Mouse (Mus musculus) adrenal gland, postnatal 10 days (tissue): ENCODE data around the gene Atp5e. TPM values are rescaled to one million over a fixed set of nuclear protein-coding genes. Genes with fewer than 3 reads are reported as not detected.

Source experiments
- DNase-seq: peaks from one replicate; pipeline ENCODE4 v3.0.0; 2021; ENCODE audit warnings: mixed read lengths
- long read RNA-seq, 2 experiments: library from polyadenylated mRNA; stranded (forward); transcript quantifications; one replicate each; pipeline ENCODE4 v2.0.0; 2021
- total RNA-seq, 2 experiments: library from RNA; stranded (reverse); gene quantifications; 2 replicates each; pipeline ENCODE4 v1.2.3; 2021

The Atp5e gene
- total RNA-seq, result 100 to 1,000 TPM; 569 to 676 TPM
- long read RNA-seq, experiment 1, transcript Atp5e-202 (2 exons, 1,697 nt), result minor isoform, 6 of 595 reads
- long read RNA-seq, experiment 1, transcript Atp5e-201 (3 exons, 421 nt), result major isoform, 579 of 595 reads
- long read RNA-seq, experiment 1, partial matches to known transcripts, result 6 of 595 reads
- long read RNA-seq, experiment 1, other reads (novel, unspliced or antisense), result 4 of 595 reads
- long read RNA-seq, experiment 2, transcript Atp5e-201 (3 exons, 421 nt), result major isoform, 548 of 554 reads
- long read RNA-seq, experiment 2, partial matches to known transcripts, result 3 of 554 reads
- long read RNA-seq, experiment 2, other reads (novel, unspliced or antisense), result 1 of 554 reads

DNA sequence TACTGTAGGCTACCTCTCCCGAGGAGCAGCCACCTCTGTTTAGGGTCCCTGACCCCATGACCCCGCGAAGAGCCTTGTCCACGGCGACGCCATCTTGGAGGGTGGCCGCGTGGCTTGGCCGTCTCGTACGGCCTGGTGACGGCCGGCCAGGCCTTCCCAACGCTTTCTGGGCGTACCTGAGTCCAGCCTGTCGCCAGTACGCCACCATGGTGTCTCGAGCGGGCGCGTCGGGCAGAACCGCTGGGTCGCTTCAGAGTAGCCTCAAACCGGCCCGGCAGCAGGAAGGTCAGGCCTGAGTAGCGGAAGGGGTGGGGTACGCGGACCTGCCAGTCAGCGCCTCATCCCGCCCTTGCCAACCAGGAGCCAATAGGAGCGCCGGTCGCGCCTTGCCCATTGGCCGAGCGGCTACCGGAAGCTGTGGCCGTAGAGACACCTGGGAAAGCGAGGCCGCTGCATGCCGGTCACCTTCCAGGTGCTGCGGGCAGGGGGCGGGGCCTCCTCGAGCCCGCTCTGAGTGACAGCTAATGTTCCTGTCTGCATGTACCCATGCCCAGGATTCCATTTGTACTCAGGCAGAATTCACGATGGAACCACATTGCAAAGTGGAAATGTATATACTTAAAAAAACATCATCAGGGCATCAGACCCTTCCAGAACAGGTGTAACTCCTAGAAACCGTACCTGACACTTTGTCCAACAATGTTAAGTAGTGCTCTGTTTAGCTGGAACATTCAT is at the start of gene Atp5e:
Atp5e (minus strand) TSS at position 317 of the 735 bp plus-strand sequence.
- DNase-seq, result peak; percentile 97

GRCm38 (mm10) chr2:174509825-174510224 is 45.9 kb upstream of the Atp5e start:
- DNase-seq, result no peak

DNA sequence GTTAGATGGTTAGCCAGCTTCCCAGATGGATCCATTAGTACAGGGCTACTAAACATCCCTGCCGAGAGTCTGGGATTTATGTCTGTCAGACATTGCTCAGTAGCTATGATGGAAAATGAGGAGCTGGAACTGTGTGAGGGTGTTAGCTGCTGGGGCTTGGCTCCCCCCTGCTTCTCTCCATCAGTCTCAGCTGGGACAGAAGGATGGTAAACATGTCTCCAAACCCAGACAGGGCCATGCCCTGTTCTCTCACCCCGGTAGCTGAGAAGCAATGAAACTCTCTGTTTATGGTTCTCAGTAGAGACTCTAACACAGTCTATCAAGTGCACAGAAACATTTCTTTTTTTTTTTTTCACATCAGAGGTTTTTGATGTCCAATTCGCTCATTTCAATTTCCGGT is 44.1 kb upstream of the Atp5e start:
- DNase-seq, result no peak

- DNase-seq, result peak; percentile 37
Observed at GRCm38 (mm10) chr2:174502831-174503460, 39.0 kb upstream of the Atp5e start.

DNA sequence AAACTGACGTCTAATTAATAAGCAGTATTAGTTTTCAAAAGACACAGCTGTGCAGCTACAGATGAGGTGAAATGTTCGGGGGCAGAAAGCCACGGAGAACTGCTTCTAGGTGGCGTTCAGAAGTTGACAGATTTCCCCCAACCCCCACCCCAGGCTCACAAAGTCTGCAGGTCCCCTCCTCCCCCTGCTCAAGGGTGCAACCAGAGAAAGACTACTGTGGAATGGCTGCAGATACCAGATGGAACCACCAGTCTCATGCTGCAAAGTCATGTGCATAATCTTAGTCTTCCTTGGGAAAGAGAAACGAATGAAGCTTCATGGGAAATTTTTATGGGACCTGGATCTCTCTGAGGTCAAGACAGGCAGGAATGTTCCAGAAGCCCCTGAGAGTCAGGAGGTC is 38.4 kb upstream of the Atp5e start:
- DNase-seq, result no peak

GRCm38 (mm10) chr2:174501517-174501916 is 37.6 kb upstream of the Atp5e start:
- no peak for DNase-seq

DNA sequence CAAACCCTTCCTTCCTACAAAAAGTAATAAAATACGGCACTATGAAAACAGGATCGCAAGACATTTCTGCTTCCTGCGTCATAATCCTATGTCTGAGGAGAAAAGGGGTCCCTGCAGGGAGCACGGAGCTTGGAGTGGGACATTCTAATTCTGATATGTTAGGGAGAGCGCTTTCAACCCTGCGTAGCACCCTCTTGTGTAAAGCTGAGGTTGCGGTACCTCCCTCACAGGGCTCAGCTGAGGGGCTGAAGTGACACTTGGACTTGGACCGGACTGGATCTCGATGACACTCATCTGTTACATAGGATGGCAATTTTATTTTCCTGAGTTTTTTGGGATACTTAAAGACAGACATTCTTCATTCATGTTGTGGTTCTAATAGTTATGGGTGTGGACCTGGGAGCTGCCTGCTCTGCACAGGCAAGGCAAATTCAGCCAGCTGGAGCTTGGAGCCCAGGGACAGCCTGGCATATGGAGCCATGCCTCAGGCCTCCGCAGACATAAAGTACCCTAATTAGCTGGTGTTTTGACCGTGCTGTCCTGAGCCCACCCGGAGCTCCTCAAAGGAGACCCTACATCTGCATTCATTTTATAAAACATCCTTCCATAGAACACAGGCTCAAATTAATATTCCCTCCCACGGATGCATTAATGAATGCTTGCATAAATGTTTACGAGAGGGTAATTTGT is 37.1 kb upstream of the Atp5e start:
- DNase-seq, result no peak

DNA sequence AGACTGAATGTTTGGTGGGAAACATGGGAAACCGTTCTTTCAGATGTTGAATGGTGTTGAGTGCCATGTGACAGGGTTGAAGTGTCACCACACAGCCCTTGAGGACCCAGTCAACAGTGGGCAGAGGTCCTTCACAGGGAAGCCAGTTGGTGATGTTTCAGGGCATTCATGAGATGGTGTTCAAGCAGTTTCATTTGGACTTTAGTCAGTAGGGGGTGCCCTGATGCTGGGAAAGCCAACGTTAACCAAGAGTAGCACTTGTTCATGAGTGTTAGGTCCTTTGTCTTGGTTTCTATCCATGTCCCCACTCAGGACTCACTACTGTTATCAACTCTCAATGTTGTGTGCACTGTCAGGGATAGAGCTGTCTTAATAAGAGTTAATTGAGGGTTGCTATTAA is 29.0 kb upstream of the Atp5e start:
- DNase-seq, result peak; percentile 38

DNA sequence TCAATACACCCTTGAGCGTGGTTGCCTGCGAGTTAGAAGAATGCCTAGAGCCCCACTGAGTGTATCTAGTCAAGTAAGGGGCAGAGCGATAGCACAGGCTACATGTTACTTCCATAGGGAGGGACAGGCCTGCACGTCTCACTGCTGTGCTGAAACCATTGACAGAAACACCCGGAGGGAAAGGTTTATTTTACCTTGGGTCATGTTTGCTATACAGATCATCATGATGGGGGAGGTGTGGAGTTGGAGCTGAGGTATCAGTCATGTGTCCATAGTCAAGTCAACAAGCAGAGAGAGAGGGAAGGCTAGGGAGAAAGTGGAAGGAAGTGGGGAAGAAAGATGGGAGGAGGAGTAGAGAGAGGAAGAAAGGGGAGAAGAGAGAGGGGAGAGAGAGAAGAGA is 23.1 kb upstream of the Atp5e start:
- DNase-seq, result no peak

- no peak for DNase-seq
Observed at GRCm38 (mm10) chr2:174478746-174479145, 14.8 kb upstream of the Atp5e start.

DNA sequence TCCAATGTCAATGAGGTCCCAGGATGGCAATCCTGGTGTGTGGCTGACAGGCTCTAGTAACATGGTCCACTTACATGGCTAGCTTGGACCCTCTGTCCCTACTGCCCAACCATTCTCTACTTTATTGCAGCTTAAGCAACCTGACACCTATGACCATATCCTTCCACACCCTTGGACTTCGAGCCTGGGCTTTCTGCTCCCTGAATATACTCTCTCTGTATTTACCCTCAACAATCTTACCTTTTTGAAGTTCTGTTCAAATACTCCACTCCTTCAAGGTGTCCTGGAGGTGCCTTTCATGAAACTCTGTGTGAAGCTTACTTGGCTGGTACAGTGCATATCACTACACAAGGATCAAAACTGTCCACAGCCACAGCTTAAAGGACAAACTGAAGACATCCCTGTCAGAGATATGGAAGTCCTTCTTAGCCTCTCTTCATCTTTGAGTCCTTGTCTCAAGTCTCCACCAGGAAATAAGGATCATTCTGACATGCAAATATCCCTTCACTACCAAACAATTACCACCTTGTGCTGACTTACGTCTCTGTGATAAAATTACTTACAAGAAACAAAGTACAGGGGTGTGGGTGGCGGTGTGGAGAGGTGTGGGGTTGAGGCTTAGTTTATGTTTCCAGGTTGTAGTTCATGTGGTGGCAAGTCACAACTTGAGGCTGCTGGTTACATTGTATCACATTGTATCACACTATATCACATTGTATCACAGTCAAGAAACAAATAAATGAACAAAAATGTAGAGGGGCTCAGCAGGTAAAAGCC is 13.8 kb upstream of the Atp5e start:
- DNase-seq, result no peak

DNA sequence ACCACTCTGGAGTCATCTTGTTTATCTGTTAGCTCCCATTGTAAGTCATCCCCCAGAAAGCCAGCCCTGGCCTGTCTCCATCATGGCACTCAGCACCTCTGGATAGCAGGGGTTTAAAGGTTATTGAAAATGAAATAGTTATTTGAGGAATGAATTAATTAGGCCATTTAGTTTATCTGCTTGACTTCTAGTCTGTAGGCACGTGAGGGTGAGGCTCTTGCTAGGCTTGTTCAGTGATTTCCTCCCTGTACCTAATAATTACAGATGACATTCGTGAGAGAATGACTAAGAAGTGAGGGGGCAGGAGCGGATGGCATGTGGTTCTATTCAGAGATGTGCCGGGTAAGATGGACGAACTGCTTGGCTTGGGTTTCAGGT is 9.6 kb upstream of the Atp5e start:
- no peak for DNase-seq

DNA sequence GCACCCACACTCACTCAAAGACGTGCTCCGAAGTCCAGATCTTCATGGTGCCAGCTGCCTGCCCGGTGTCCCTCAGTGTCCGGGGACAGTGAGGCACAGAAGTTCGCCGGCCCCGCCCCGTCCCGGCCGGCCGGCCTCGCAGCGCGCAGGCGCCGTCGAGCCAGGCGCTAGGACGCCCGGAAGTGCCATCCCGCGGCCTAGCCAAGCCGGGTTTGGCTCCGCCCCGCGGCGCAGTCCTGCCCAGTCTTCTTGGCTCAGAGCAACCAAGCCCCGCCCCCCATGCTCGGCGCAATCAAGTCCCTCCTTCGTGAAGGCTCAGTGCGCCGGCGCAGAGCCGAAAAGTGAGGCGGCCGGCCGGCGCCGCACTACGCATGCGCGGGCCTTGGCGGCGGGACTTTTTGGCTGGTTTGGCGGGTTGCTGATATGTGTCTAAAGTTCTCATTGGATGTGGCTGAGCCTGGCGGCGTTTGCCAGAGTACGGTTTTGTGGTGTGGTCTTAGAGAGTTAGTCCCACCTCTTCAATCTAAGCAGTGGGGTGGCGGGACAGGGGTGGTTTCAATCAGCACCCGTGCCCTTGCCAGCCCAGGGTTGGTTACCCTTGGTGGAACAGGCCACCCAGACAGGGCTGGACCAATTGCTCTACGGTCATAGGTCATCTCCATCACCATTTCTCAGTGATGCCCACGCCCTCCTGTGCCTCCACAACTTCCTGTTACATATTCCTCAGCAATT is 9.1 kb upstream of the Atp5e start, which contains the start of gene Prelid3b:
Prelid3b (minus strand) TSS at position 264 of the 732 bp plus-strand sequence.
- DNase-seq, result peak; percentile 100

- DNase-seq, result no peak
Observed at GRCm38 (mm10) chr2:174472407-174472806, 8.5 kb upstream of the Atp5e start.

DNA sequence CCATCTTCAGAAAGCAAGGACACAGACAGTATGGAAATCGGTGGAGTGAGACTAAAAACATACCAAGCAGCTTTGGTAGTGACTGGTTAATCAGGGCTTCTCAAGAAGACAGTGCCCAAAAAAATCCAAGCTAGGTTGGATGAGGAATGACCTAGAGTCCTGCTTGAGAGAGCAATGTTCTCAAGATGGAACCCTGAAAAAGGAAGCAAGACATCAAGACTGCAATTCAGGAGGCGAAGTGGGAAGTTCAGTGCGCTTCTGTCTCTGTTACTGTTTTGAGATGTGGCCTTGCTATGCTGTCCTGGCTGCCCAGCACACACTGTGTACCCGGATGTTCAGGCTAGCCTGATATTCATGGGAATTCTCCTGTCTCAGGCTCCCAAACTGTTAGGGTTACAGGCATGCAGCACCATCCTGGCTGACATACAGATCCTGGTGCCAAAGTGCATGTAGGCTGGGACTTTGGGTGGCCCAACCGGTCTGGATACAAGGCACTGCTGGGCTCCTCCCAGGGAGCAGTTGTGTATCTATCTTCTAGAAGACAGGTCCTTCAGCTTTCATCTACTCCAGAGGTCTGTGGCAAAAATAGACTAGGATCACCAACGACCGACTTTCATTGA is 7.0 kb upstream of the Atp5e start:
- peak; percentile 44 for DNase-seq

DNA sequence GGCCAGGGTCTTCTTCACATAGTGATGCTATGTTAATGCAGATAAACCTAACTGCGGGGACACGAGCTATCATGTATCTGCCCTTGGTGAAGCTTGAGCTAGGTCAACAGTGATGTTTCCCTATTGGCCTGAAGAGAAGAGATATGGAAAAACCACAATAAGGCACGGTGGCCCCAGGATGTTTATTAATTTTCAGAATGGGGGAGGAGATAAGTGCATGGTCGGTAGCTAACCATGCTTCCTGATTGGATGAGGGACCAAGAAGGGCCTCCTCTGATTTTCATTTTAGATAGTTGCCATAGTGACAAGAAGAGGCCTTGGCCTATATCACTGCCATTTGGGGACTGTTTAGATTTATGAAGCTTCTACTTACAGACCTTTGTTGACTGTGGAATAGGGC is 6.4 kb upstream of the Atp5e start:
- DNase-seq, result peak; percentile 37

GRCm38 (mm10) chr2:174463370-174463769 is 535 bp downstream of the Atp5e start:
- DNase-seq, result no peak

- no peak for DNase-seq
Observed at GRCm38 (mm10) chr2:174459365-174459764, 4.5 kb downstream of the Atp5e start.

- peak; percentile 32 for DNase-seq
Observed at GRCm38 (mm10) chr2:174453681-174454080, 10.2 kb downstream of the Atp5e start.

- no peak for DNase-seq
Observed at GRCm38 (mm10) chr2:174450353-174450752, 13.6 kb downstream of the Atp5e start, which contains the start of gene Tubb1. Gene Tubb1 (plus strand): TSS chr2:174450695.
